11 mouse cellular contexts compared by ENCODE assay signal in the genomic region with DNA sequence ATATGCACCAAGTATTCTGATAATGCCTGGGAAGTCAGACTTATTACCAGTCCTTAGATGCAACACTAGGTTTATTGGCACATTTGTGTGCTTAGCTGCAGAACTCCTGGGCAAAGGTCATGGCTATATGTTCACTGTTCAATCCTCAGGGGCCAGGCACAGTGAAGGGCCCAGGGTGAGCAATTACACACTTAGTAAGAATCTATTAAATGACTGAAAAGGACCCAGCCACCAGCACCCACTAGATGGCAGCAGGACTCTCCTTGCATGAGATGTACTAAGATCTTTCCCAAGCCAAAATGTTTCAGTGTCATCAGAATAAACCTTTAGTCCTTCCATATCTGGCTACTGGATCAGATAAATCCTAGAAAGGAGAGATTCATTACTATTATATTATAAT. TPM values are rescaled to one million over a fixed set of nuclear protein-coding genes. Genes with fewer than 3 reads are reported as not detected.
DNase-seq lines count a peak whose midpoint lies in the region; ATAC-seq and TF ChIP-seq lines count a peak whose summit lies in the region.
"Had no signal": no experiment of that assay in that cellular context is flagged by ENCODE, and none has a peak within 500 bp of the region (broad histone marks: within the 10 kb centered on the region; RNA-seq: fewer than 3 reads in every experiment).

No protein-coding gene starts in this region.

- H3K27me3 ChIP-seq in heart, embryonic 10.5 days (ENCODE audit: insufficient read depth, poor library complexity, severe bottlenecking) = no peaks in the 10 kb centered on the region
- no peaks in the 10 kb centered on the region for H3K27me3 ChIP-seq in cerebellum, adult 2 months (ENCODE audit: control insufficient read depth, insufficient read depth, low read length)
- no peaks in the 10 kb centered on the region for H3K27me3 ChIP-seq in kidney, embryonic 14.5 days (ENCODE audit: control insufficient read depth, insufficient read depth, low read length)
- no peaks in the 10 kb centered on the region for H3K27me3 ChIP-seq in limb, embryonic 10.5 days (ENCODE audit: low read depth, poor library complexity, severe bottlenecking)
- H3K27me3 ChIP-seq: CH12.LX had no signal

- H3K4me3 ChIP-seq in heart, embryonic 10.5 days = no peak overlapping the region
- no peak overlapping the region for H3K4me3 ChIP-seq in cerebellum, adult 2 months (replicated peaks; ENCODE audit: insufficient read depth, low read depth, low read length)
- H3K4me3 ChIP-seq in kidney, embryonic 14.5 days (ENCODE audit: low read length) = no peak overlapping the region
- H3K4me3 ChIP-seq in limb, embryonic 10.5 days = no peak overlapping the region

- no peaks in the 10 kb centered on the region for H3K36me3 ChIP-seq in heart, embryonic 10.5 days
- H3K36me3 ChIP-seq in kidney, embryonic 14.5 days (ENCODE audit: control insufficient read depth, insufficient read depth, low read length) = no peaks in the 10 kb centered on the region
- H3K36me3 ChIP-seq in limb, embryonic 10.5 days = no peaks in the 10 kb centered on the region

- TF ChIP-seq CTCF in cerebellum, adult 2 months (IDR thresholded peaks at IDR 0.05; ENCODE audit: borderline replicate concordance, insufficient read depth, low read depth, low read length) = peak; percentile 45; the same call in 1 of the 2 replicates

- no peaks in the 10 kb centered on the region for H3K4me1 ChIP-seq in heart, embryonic 10.5 days
- no peaks in the 10 kb centered on the region for H3K4me1 ChIP-seq in cerebellum, adult 2 months (ENCODE audit: control insufficient read depth, insufficient read depth, low read length)
- H3K4me1 ChIP-seq in kidney, embryonic 14.5 days (ENCODE audit: control insufficient read depth, insufficient read depth, low read length) = no peaks in the 10 kb centered on the region
- H3K4me1 ChIP-seq in limb, embryonic 10.5 days = no peaks in the 10 kb centered on the region

- no peak overlapping the region for H3K27ac ChIP-seq in heart, embryonic 10.5 days
- H3K27ac ChIP-seq in cerebellum, adult 2 months (ENCODE audit: insufficient read depth, low read length) = no peak overlapping the region
- no peak overlapping the region for H3K27ac ChIP-seq in kidney, embryonic 14.5 days (ENCODE audit: low read depth, low read length)
- no peak overlapping the region for H3K27ac ChIP-seq in limb, embryonic 10.5 days

- TF ChIP-seq POLR2A in cerebellum, adult 2 months (IDR thresholded peaks at IDR 0.05; ENCODE audit: borderline replicate concordance, insufficient read depth, low read length) = no peak

- no peak overlapping the region for H3K9ac ChIP-seq in kidney, embryonic 14.5 days (ENCODE audit: low read depth, low read length)

- no peaks in the 10 kb centered on the region for H3K9me3 ChIP-seq in heart, embryonic 10.5 days
- no peaks in the 10 kb centered on the region for H3K9me3 ChIP-seq in kidney, embryonic 14.5 days (ENCODE audit: control insufficient read depth, low read length)
- H3K9me3 ChIP-seq in limb, embryonic 10.5 days (replicated peaks) = no peaks in the 10 kb centered on the region

- peak; percentile 86; the same call in 1 of the 2 replicates for ATAC-seq in kidney, embryonic 14.5 days (ENCODE audit: low FRiP score, low TSS enrichment)
- no peak for ATAC-seq in activated CD4-positive, CD25-positive, alpha-beta regulatory T cell, adult 4 months

- peak; percentile 75 for DNase-seq in heart, adult 11 months
- no peak for DNase-seq in heart, embryonic 10.5 days (ENCODE audit: low spot score)
- DNase-seq in cerebellum, adult 2 months = peak; percentile 10 to 21
- DNase-seq in frontal cortex, postnatal 10 days (ENCODE audit: low spot score in 2 of 2) = peak; percentile 14 to 57
- DNase-seq in limb, embryonic 10.5 days (ENCODE audit: low spot score) = peak; percentile 47
- DNase-seq in retina, embryonic 14.5 days (ENCODE audit: low spot score) = peak; percentile 76

- no peak overlapping the region for H3K4me2 ChIP-seq in kidney, embryonic 14.5 days (replicated peaks; ENCODE audit: low read depth, low read length)

RNA-seq across cellular contexts. Expression of a gene that starts 37.4 kb away (rescaled TPM):
- not detected in 2 replicates for polyA plus RNA-seq in heart, embryonic 10.5 days (2016; fragmentation: Nextera tagmentation; extraction: Ambion mirVana)
- polyA plus RNA-seq in cerebellum, adult 2 months (2012; rRNA removed) = not detected in 2 replicates
- not detected in 2 replicates for polyA plus RNA-seq in kidney, embryonic 14.5 days (2014; fragmentation: Nextera tagmentation; extraction: Ambion mirVana)
- polyA plus RNA-seq in limb, embryonic 10.5 days (2016; fragmentation: Nextera tagmentation; extraction: Ambion mirVana) = not detected in 2 replicates
- not detected for polyA plus RNA-seq in activated CD4-positive, CD25-positive, alpha-beta regulatory T cell, adult 4 months (2017; shearing (Covaris generic))
- polyA plus RNA-seq: heart, embryonic 16.5 days; spleen, adult 2 months had no signal
